Mouse (Mus musculus) spleen, postnatal 10 days (tissue): ENCODE data around the gene Plxdc1.
"Not testable (repeated sequence)": the region's sequence is repeated elsewhere in the genome, so short reads cannot be mapped to it uniquely, and the experiment has no call there.

Source experiments
- DNase-seq, 2 experiments: peaks; one replicate each; pipeline ENCODE4 v3.0.0; 2021 to 2022; ENCODE audit warnings: low spot score in 2 of 2

Plxdc1 gene

DNA sequence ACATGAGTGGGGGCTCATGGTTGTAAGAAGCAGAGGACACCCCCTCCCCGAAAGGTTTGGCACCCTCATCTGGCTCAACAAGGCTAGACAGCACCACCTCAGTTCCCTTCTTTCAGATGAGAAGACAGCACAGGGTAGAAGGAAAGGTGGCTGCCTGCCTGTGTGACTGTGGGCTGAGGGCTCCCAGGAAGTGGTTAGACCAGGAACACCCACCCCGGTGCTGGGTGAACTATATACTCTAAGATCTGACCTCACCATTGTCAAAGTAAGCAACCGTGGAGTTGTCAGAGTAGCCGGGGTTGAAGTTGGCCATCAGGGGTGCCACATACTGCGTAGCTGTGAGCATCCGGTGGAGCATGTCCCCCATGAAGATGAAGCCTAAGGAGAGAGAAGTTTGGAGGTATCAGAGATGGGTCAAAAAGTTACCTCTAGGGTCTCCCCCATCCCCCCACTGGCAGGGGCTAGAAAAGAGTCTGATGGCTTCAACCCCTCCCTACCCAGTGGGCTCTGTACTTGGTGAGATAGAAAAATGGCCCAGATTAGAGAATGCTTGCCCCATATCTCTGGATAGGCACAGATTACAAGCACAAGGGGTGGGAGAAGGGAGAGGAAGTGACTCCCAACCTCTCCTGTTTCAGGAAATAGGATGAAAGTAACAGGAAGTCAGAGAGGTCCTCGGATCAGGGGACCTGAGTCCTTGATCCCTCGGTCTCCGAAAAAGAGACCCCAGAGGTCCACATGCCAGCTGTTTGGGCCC, 30.9 kb downstream of the Plxdc1 start:
- DNase-seq = no peak

DNA sequence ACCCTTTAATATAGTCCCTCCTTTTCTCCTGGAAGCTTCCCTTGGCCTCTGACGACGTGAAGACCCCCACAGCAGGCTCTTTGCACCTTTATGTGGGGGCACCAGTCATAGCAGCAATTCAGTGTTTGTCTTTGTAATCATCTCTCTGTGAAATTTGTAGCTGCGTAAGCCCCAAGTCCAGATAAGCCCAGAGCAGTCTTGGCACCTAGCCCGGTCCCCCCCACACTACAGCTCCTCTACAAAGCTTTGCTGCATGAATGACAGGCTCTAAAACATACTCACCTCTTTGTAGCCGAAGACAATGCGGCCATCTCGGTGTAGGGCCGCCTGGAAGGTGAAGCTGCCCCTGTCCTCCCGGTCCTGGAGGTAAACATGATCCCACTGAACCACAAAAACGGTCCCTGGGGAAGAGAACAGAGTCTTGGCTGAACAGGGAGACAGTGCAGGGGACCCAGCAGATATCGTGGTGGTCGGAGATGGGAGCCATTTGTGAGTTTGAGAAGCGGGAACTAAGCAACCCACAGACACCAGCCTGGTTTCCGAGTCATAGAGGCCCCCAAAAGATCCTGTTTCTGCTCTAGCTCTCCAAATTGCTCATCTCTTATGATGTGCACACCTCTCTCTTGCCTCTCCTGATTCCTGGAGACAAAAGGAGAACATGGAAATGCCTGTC, 31.6 kb downstream of the Plxdc1 start:
- DNase-seq = peak in 1 of 2 experiments; percentile 38

DNA sequence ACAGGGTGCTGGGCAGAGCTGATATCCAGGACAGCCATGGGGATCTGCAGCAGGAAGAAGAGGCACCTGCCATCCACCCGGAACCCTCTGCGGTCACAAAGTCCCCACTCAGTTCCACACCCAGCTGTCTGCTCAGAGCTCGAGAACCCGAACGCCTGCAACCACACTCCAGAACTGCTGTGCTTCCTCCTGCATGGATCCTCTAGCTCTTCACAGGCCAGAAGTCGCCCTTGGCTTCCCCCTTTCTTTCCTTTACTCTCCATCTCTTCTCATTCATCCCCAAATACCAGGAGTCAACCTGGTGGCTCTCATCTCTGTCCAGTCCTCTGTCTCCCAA, 32.3 kb downstream of the Plxdc1 start:
- DNase-seq = no peak

DNA sequence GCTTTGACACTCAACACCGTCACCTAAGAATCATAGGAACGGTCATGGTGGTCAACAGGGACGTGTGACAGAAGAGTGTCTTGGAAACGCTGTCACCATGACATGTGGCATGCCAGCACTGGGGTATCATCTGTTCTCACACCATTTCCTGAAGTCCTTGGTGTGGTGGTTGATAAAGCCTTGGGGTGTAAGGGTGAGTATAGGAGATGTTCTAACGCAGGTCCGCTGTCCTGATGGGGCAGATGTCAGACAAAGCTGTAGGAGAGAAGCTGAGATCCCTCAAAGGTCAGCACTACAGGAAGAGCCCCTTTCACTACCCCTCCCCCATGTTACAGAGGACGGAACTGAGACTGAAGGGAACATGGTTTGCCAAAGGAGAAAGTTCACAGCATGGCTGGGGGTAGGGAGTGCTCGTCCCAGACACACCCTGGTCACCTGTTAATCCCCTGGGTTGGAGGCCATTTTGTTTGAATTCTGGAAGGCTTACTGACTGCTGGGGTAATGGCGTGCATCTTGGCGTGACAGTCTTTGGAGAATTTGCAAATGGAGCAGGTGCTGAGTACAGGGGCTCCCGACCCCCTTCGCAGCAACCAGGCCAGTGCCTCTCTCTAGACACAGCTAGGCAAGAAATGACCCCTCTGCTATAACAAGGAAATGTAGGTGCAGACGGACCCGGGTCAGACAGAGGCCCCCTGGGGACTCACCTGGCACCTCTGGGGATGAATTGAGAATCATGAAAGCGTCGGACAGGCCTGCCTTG, 32.9 kb downstream of the Plxdc1 start:
- no peak for DNase-seq

DNA sequence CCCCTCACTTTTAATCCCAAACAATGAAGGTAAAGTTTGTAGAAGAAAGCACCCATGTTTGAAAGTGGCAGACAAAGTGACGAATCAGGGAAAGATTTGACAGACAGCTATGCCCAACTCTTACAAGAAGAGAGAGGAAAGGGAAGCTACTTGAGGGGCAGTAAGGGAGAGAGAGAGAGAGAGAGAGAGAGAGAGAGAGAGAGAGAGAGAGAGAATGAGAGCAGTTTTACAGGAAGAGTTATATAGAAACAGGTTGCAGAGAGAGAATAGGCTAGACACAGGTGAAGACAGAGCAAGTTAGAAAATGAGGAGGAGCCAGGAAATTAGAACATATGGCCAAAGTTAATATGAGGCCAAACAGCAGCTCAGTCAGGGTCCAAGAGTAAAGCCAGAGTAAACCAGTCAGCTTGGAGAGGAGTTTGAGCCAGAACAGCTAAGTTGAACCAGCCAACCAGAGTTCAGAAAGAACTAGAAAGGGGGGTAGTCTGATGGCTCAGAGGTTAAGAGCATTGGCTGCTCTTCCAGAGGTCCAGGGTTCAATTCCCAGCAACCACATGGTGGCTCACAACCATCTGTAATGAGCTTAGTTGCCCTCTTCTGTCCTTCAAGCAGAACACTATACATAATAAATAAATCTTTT, 33.8 kb downstream of the Plxdc1 start:
- DNase-seq = no peak

DNA sequence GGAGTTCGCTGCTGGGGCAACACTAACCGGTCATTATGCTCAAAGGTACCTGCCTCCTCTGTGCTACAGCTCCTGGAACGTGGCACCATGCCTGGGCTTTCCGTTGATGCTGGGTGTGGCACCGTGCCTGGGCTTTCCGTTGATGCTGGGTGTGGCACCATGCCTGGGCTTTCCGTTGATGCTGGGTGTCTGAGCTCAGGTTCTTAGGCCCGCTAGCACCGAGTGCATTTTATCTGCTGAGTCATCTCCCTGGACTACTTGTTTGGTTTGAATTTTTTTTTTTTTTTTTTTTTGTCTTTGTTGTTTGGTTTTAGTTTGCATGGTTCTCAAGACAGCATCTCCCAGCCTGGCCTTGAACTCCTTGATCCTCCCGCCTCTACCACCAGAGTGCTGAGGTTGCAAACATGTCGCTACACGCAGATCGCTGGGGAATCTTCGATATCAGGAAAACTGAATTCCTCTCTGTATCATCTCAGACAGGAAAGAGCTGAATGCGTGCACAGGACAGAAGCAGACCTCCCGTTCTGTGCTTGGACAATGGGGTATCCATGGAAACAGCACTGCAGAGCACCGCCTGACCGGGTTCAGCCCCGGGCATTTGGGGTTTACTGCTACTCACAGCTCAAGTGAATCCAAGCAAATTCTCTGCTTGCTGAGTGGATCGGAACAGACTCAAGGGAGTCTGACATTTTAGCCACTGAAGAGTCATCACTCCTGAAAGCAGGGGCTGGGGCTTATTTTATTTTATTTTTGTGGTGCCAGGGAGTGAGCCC, 36.4 kb downstream of the Plxdc1 start:
- DNase-seq = peak in 1 of 2 experiments; percentile 50

DNA sequence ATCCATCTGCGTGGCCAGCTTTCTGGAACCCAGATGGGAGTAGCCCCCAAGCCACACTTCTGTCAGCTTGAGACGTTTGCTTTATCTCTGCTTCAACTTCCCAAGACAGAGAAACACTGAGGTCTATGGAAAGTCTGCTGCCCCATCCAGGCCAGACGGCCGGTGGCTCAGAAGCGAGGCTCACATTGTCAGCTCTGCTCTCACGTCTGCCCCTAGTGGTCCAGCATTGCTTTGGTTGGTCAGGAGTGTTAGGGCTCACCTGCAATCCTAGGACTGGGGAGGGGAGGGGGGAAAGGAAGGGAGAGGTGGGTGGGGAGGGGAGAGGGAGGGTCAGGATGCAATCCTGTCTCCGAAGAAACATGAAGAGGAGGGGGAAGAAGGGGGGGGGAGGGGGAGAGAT, 38.8 kb downstream of the Plxdc1 start:
- DNase-seq = peak in 1 of 2 experiments; percentile 70

DNA sequence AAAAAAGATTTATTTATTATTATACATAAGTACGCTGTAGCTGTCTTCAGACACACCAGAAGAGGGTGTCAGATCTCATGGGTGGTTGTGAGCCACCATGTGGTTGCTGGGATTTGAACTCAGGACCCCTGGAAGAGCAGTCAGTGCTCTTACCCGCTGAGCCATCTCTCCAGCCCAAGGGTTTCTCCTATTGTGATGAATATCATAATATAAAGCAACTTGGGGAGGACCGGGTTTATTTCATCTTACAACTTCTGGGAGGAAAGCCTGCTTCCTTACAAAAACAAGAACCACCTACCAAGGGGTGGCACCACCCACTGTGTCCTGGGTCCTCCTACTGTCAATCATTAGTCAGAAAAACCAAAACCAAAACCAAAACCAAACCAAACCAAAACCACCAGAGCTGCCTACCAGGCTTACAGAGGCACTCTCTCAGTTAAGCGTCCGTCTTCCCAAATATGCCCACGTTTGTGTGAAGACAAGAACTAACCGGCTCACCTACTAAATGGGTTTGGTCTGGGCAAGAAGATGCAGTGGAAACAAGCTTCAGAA, 40.4 kb downstream of the Plxdc1 start:
- not testable (repeated sequence) for DNase-seq

DNA sequence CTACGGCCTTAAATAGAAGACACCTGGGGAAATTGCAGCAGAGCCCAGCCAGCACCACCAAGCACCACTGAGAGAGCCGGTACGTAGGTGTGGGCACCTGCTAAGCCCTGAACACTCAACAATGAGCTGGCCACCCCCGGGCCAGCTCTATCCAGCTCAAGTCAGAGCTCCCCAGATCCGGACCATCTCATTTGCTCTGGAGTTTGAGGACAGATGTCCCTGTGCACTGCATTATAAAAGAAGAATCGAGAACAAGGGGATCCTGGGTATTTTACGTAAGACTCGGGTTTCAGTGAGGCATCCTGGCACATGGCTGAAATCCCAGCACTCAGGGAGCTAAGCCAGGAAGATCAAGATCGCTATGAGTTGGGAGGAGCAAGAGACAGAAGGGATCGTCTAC, 41.2 kb downstream of the Plxdc1 start:
- DNase-seq = no peak

DNA sequence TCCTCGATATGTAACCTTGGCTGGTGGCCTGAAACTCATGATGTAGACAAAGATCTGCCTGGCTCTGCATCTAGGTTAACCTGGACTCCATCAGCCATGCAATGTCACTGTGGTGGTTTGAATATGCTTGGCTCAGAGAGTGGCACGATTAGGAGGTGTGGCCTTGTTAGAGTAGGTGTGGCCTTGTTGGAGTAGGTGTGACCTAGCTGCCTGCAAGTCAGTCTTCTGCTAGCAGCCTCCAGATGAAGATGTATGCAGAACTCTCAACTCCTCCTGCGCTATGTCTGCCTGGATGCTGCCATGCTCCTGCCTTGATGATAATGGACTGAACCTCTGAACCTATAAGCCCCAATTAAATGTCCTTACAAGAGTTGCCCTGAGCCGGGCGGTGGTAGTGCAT, 43.0 kb downstream of the Plxdc1 start:
- no peak for DNase-seq

DNA sequence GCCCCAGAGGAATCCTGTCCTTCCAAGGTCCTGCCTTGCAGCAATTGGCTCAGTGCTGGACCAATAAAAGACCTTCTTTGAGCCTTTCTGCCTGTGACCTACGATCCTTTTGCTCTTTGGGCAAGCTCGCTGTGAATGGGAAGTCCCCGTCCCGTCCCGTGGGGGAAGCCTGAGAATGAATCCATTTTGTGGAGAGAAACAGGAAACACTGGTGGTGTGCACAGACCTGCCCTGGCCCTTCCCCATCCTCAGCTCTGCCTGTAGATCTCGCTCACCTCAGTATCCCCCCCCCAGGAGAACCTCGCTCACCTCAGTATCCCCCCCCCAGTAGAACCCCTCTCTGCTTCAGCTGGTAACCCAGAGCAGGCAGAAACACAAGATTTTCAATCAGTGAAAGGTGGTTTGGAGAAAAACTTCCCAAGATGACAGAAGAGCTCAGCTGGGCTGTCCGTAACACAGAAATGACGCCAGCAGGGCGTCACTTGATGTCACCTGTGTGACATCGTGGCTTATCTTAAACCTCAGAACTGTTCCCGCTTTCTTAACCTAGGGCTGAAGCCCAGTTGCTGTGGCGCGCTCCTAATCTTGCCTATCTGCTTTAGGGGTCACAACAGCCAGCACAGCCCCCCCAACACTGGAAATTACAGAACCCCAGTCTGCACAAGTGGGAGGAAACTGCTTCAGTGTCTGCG, 43.7 kb downstream of the Plxdc1 start:
- no peak for DNase-seq

DNA sequence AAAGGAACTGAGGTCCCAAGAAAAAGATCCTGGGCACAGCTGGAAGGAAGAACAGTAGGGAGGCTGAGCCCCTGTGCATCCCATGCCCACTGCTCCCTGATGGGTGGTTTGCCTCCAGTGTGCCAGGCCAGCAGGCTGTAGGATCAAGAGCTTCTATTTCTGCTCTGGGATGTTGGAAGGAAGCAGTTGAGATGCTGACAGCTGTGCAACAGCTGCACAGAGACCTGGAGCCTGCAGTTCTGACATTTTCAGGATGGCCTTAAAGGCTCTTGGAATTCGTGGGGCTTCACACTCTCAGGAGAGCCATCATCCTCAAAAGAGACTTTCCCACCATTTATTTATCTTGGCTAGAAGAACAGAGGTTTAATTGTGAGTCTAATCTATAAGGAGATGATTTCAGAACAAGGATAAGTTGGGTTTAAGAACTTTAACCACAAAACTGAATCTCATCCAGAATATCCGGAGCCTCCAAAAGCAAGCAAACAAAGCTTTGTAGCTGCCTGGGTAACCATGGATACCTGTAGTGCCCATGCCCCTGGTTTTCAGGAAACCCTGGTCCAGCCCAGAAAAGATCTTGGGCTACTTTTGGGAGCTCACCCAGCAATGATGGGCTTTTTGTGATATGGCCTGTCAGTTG, 48.7 kb downstream of the Plxdc1 start:
- no peak for DNase-seq

DNA sequence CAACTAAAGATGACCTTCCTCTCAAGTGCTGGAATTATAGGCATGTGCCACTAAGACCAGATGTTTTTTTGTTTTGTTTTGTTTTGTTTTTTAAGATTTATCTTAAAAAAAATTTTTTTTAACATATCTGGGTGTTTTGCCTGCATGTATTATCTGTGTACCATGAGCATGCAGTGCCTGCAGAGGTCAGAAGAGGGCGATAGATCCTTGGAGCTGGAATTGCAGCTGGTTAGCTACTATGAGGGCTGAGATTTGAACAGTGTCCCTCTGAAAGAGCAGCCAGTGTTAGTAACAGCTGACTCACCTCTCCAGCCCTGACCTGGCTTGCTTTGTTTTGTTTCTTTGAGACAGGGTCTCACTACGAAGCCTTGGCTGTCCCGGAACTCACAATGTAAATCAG, 49.5 kb downstream of the Plxdc1 start:
- peak; percentile 48 to 79 for DNase-seq

DNA sequence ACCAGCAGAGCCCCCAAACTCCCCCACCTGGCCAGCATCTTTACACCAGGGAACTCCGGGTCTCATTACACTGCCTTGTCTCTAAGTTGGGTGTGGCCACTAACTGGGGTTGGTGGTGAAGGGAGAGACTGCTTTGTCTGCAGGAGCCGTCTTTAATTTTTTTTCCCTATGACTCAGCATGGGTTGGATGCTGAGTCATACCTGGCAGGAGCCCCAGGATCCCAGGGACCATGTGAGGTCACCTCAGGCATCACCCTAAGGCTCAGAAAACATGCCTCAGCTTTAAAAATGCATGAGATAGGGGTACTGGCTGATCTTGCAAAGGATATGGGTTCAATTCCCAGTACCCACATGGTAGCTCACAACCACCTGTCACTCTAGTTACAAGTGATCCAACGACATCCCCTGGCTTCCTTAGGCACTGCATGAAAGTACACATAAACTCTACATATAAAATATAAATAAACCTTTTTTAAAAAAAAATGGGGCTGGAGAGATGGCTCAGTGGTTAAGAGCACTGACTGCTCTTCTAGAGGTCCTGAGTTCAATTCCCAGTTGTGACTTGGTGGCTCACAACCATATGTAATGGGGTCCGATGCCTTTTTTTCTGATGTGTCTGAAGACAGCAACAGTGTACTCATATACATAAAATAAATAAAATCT, 50.2 kb downstream of the Plxdc1 start:
- no peak for DNase-seq

DNA sequence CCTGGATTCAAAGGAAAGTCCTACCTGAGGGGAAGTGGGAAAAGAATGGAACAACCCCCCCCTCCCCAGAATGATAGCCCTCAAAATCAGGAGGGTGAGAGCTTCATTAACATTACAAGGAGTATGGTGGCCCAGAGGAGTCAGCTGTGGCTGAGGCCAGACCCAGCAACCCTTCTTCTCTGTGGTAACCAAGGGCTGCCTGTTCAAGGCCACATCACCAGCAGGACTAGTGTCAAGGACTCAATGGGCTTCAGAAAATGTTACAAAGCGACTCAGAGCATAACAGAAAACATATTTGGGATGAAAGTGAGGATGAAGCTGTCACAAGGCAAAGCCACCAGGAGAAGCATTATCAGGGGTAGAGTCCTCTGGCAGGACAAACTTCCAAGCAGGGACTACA, 52.7 kb downstream of the Plxdc1 start:
- no peak for DNase-seq

DNA sequence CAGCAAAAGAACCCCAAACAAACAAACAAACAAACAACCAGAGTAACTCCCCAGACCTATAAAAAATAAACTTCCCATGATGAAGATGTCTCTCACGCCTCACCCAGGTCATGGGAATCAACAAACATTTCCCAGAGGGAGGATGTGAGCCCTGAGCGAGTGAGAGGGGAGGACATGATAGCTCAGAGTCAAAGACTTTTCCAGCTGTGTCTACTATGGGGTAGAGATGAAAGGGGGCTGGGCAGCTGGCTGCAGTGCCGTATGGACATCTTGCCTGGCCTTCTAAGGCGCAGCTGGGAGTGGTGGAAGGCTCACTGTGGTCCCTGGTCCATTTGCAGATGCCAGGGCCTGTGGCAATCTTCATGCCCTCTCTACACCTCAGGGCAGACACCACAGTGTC, 57.3 kb downstream of the Plxdc1 start:
- DNase-seq = no peak

DNA sequence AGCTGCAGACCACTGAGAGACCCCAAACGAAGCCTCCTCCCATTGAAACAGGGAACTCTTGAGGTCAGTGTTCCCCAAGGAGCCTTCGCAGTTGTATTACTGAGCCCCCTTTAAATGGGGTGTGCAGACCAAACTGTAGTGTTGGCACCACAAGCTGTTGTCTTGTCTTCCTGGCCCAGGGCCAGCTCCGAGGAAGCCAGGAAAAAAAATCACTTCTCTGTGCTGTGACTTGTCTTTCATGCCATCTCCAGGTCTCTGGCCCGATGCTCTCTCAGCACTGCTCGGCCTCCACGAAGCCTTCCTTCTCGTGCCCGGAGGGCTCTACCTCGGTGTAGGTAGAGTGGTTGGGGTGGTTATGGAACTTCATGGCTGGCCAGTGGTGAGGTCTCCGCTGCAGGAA, 62.0 kb downstream of the Plxdc1 start:
- no peak for DNase-seq

DNA sequence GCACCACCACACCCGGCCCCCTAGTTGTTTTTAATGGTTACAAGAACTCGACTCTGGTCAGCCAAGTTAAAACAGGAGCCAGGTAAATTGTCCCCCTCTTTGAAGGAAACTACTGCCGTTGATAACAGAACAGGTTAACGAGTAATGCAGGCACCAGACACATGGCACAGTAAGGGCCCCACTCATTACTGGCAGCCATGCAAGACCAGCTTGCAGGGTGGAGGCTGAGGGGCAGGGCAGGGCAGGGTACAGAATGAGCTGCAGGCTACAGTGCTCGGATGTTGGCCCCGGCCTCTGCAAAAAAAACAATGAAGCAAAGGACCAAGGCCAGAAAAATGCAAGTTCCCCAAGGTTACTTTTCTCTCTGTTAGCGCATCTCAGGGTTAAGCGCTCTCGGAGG, 62.6 kb downstream of the Plxdc1 start:
- DNase-seq = no peak

DNA sequence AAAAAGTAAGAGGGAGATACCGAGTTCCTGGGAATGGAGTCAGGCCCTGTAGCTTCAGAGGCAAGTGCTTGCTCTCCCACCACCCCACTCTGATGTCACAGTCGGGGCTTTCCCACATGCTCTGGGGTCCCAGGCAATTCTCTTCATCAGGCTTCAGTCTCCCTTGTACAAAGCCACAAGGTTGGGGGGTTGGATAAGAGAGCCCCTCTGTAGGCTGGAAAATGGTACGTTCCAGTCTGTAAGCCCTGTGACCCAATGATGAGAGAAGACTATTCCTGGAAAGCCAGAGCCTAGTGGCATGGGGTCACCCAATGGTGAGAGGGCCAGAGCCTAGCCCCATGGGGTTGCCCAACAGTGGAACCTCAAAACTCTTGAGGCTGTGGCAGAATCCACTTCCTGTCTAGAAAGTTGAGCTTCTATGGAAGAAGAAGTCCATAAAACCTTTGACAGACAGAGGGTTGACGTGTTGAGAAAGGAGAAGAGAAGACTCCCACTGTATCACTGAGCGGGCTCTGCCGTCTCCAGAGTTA, 70.2 kb downstream of the Plxdc1 start:
- DNase-seq = no peak
